Mouse (Mus musculus): Measurements from ENCODE around the gene Alox8. TPM values are rescaled to one million over a fixed set of nuclear protein-coding genes. Genes with fewer than 3 reads are reported as not detected.
A peak's percentile ranks its signal among the peaks of the same experiment; 100 is the strongest.

Gene Alox8
- total and polyA plus RNA-seq, 2 experiments from 2014 or later = 0.54 to 1.2 TPM

DNA sequence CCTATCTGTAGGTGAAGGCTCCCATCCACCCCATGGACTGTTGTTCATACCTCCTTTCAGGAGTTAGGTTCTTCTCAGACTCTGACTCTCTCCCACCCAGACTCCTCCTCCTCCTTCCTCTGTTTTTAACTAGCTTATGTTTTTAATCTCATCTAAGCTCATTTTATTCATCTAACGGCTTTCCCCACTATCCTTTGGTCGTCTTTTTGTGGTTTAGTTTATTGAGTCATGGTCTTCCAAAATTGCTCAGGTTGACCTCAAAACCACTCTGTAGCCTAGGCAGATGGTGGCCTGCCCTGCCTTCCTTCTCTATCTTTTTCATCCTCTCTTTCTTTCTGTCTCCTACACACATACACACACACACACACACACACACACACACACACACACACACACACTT lies 35.5 kb upstream of the Alox8 start:
- Histone ChIP-seq H3K27ac (ENCODE audit: low read depth, low read length) (no peak overlapping the region), H3K9ac (no peak overlapping the region), H3K27me3 (ENCODE audit: insufficient read depth, low read length) (peaks cover 7% of the 10 kb centered on the region; the same call in 1 of the 2 replicates), H3K36me3 (ENCODE audit: insufficient read depth) (no peaks in the 10 kb centered on the region), H3K4me2 (ENCODE audit: low read depth) (no peak overlapping the region), H3K4me1 (ENCODE audit: insufficient read depth) (peaks cover 3% of the 10 kb centered on the region; the same call in 1 of the 2 replicates), H3K4me3 (ENCODE audit: low read depth, low read length) (no peak overlapping the region), H3K9me3 (ENCODE audit: low read length) (no peaks in the 10 kb centered on the region)
- TF ChIP-seq CTCF (IDR thresholded peaks at IDR 0.05; ENCODE audit: low read depth) = no peak
- ATAC-seq = no peak
- WGBS = 68% methylated on average over 2 of the region's 2 CpGs
- no peak for DNase-seq

- DNase-seq = no peak
- Histone ChIP-seq H3K4me1 (ENCODE audit: insufficient read depth) (no peaks in the 10 kb centered on the region), H3K9me3 (ENCODE audit: low read length) (no peaks in the 10 kb centered on the region), H3K27ac (ENCODE audit: low read depth, low read length) (no peak overlapping the region), H3K36me3 (ENCODE audit: insufficient read depth) (no peaks in the 10 kb centered on the region), H3K9ac (no peak overlapping the region), H3K4me2 (ENCODE audit: low read depth) (no peak overlapping the region), H3K4me3 (ENCODE audit: low read depth, low read length) (no peak overlapping the region), H3K27me3 (ENCODE audit: insufficient read depth, low read length) (no peaks in the 10 kb centered on the region)
- no peak for ATAC-seq
- peak; percentile 20; the same call in 1 of the 2 replicates for TF ChIP-seq CTCF (IDR thresholded peaks at IDR 0.05; ENCODE audit: low read depth)
- WGBS = 71% methylated on average over 4 of the region's 4 CpGs
Measured at GRCm38 (mm10) chr11:69230420-69230819, 32.8 kb upstream of the Alox8 start.

- H3K9ac ChIP-seq = no peak overlapping the region
- 52% methylated on average over 1 of the region's 1 CpGs for WGBS
- H3K27me3 ChIP-seq (ENCODE audit: insufficient read depth, low read length) = no peaks in the 10 kb centered on the region
- H3K4me1 ChIP-seq (ENCODE audit: insufficient read depth) = no peaks in the 10 kb centered on the region
- ATAC-seq (no peak), DNase-seq (no peak)
- no peak overlapping the region for H3K27ac ChIP-seq (ENCODE audit: low read depth, low read length)
- H3K9me3 ChIP-seq (ENCODE audit: low read length) = no peaks in the 10 kb centered on the region
- H3K4me3 ChIP-seq (ENCODE audit: low read depth, low read length) = no peak overlapping the region
- no peaks in the 10 kb centered on the region for H3K36me3 ChIP-seq (ENCODE audit: insufficient read depth)
- no peak for TF ChIP-seq CTCF (IDR thresholded peaks at IDR 0.05; ENCODE audit: low read depth)
- no peak overlapping the region for H3K4me2 ChIP-seq (ENCODE audit: low read depth)
Measured at GRCm38 (mm10) chr11:69225715-69226114, 28.1 kb upstream of the Alox8 start.

- no peak overlapping the region for H3K4me3 ChIP-seq (ENCODE audit: low read depth, low read length)
- no peak overlapping the region for H3K9ac ChIP-seq
- TF ChIP-seq CTCF (IDR thresholded peaks at IDR 0.05; ENCODE audit: low read depth) = no peak
- WGBS = 78% methylated on average over 4 of the region's 4 CpGs
- no peaks in the 10 kb centered on the region for H3K4me1 ChIP-seq (ENCODE audit: insufficient read depth)
- H3K27ac ChIP-seq (ENCODE audit: low read depth, low read length) = no peak overlapping the region
- no peak overlapping the region for H3K4me2 ChIP-seq (ENCODE audit: low read depth)
- no peaks in the 10 kb centered on the region for H3K36me3 ChIP-seq (ENCODE audit: insufficient read depth)
- H3K27me3 ChIP-seq (ENCODE audit: insufficient read depth, low read length) = no peaks in the 10 kb centered on the region
- no peak for DNase-seq
- no peak for ATAC-seq
- H3K9me3 ChIP-seq (ENCODE audit: low read length) = no peaks in the 10 kb centered on the region
Measured at GRCm38 (mm10) chr11:69223101-69223500, 25.5 kb upstream of the Alox8 start.

GRCm38 (mm10) chr11:69221070-69221469 lies 23.4 kb upstream of the Alox8 start:
- Histone ChIP-seq H3K4me2 (ENCODE audit: low read depth) (no peak overlapping the region), H3K27ac (ENCODE audit: low read depth, low read length) (no peak overlapping the region), H3K4me3 (ENCODE audit: low read depth, low read length) (no peak overlapping the region), H3K36me3 (ENCODE audit: insufficient read depth) (no peaks in the 10 kb centered on the region), H3K27me3 (ENCODE audit: insufficient read depth, low read length) (no peaks in the 10 kb centered on the region), H3K9me3 (ENCODE audit: low read length) (no peaks in the 10 kb centered on the region), H3K4me1 (ENCODE audit: insufficient read depth) (no peaks in the 10 kb centered on the region), H3K9ac (no peak overlapping the region)
- no peak for TF ChIP-seq CTCF (IDR thresholded peaks at IDR 0.05; ENCODE audit: low read depth)
- 69% methylated on average over 4 of the region's 4 CpGs for WGBS
- ATAC-seq (no peak), DNase-seq (no peak)

DNA sequence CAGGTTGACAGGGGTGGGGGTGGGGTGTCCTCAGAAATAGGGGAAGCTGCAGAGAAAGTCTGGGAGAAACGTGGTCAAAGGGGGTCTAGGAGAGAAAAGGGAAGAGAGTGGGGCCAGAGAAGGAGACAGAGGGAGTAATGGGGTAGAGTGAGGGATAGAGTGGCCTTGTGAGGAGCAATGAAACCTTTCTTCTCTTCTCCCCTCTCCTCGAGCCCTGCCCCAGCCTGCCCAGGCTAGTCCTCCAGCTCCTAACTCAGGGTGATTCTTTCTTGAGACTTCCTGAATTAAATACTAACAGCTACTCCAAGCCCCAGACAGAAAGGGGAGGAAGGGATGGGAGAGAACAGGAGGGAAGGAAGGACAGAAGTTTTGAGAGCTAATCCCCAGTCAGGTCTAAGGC lies 21.0 kb upstream of the Alox8 start:
- Histone ChIP-seq H3K27me3 (ENCODE audit: insufficient read depth, low read length) (no peaks in the 10 kb centered on the region), H3K36me3 (ENCODE audit: insufficient read depth) (no peaks in the 10 kb centered on the region), H3K9me3 (ENCODE audit: low read length) (no peaks in the 10 kb centered on the region), H3K4me2 (ENCODE audit: low read depth) (no peak overlapping the region), H3K9ac (no peak overlapping the region), H3K4me3 (ENCODE audit: low read depth, low read length) (no peak overlapping the region), H3K27ac (ENCODE audit: low read depth, low read length) (no peak overlapping the region), H3K4me1 (ENCODE audit: insufficient read depth) (no peaks in the 10 kb centered on the region)
- no peak for TF ChIP-seq CTCF (IDR thresholded peaks at IDR 0.05; ENCODE audit: low read depth)
- WGBS = 57% methylated on average over 2 of the region's 2 CpGs
- ATAC-seq (no peak), DNase-seq (no peak)

DNA sequence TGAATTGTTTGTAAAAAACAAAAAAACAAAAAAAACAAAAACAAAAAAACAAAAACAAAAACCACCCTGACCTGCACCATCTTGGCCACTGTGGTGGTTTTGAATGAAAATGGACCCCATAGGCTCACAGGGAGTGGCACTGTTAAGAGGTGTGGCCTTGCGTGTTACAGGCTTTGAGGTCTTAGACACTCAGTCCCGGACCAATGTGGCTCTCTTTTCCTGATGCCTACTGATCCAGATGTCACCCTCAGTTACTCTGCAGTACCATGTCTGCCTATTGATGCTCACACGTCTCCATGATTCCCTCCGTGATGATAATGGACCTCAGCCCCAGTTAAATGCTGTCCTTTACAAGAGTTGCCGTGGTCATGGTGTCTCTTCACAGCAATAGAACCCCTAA lies 19.8 kb upstream of the Alox8 start:
- WGBS = 88% methylated on average over 5 of the region's 5 CpGs
- Histone ChIP-seq H3K9ac (no peak overlapping the region), H3K4me2 (ENCODE audit: low read depth) (no peak overlapping the region), H3K4me1 (ENCODE audit: insufficient read depth) (no peaks in the 10 kb centered on the region), H3K4me3 (ENCODE audit: low read depth, low read length) (no peak overlapping the region), H3K36me3 (ENCODE audit: insufficient read depth) (no peaks in the 10 kb centered on the region), H3K27me3 (ENCODE audit: insufficient read depth, low read length) (no peaks in the 10 kb centered on the region), H3K9me3 (ENCODE audit: low read length) (no peaks in the 10 kb centered on the region), H3K27ac (ENCODE audit: low read depth, low read length) (no peak overlapping the region)
- ATAC-seq (no peak), DNase-seq (no peak)
- no peak for TF ChIP-seq CTCF (IDR thresholded peaks at IDR 0.05; ENCODE audit: low read depth)

DNA sequence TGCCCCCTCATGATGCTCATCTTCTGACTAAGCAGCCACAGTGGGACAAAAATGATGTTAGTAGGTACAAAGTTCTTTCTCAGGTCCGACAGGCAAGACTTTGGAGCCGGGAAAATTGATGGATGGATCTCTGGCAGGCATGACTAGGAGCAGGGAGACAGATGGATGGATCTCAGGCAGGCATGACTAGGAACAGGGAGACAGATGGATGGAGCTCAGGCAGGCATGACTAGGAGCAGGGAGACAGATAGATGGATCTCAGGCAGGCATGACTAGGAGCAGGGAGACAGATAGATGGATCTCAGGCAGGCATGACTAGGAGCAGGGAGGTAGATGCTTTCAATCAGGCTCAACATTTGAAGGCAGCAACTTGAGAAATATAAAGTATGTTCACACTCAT lies 13.8 kb upstream of the Alox8 start:
- peak overlapping the region; percentile 48 for H3K4me2 ChIP-seq (ENCODE audit: low read depth)
- TF ChIP-seq CTCF (IDR thresholded peaks at IDR 0.05; ENCODE audit: low read depth) = no peak
- H3K9ac ChIP-seq = peak overlapping the region; percentile 58
- ATAC-seq = peak; percentile 95
- peak overlapping the region; percentile 43 for H3K4me3 ChIP-seq (ENCODE audit: low read depth, low read length)
- H3K36me3 ChIP-seq (ENCODE audit: insufficient read depth) = no peaks in the 10 kb centered on the region
- no peaks in the 10 kb centered on the region for H3K4me1 ChIP-seq (ENCODE audit: insufficient read depth)
- peak; percentile 83 for DNase-seq
- WGBS = 18% methylated on average over 2 of the region's 2 CpGs
- no peaks in the 10 kb centered on the region for H3K27me3 ChIP-seq (ENCODE audit: insufficient read depth, low read length)
- peak overlapping the region; percentile 71 for H3K27ac ChIP-seq (ENCODE audit: low read depth, low read length)
- H3K9me3 ChIP-seq (ENCODE audit: low read length) = no peaks in the 10 kb centered on the region

All from forebrain, postnatal 0 days (tissue).